Mouse (Mus musculus): Measurements from ENCODE around the gene Vmn1r142. TPM values are rescaled to one million over a fixed set of nuclear protein-coding genes. Genes with fewer than 3 reads are reported as not detected.

The Vmn1r142 gene
- polyA plus RNA-seq (2017; shearing (Covaris generic)), result not detected

DNA sequence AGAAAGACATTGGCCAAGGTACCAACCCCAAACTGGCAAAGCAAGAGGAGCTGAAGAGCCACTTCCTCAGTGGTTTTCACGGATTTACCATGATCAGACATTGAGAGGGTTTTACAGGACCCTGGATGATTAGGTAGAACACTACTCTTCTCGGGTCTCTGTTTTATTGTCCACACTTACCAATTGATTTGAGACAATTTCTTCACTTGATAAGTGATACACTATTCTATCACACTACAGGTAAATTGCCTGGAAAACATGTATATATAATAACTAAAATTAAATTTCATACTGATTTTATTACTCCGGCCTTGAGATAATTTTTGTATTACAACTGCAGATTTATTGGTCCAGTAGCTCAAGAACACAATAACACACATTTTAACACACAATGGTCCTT, at the start of gene Vmn1r142:
Vmn1r142 (minus strand) TSS at position 101 of the 400 bp plus-strand sequence.

DNA sequence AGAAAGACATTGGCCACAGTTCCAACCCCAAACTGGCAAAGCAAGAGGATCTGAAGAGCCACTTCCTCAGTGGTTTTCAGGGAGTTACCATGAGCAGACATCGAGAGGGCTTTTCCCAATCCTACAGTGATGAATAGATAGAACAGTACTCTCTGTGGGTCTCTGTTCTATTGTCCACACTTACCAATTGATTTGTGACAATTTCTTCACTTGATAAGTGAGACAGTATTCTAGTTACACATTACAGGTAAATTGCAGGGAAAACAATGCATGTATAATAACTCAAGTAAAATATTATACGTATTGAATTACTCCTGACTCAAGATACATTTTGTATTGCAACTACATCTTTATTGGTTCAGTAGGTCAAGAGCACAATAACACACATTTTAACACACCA, 37.3 kb upstream of the Vmn1r142 start, which contains the start of gene Gm8653:
Gm8653 (minus strand) TSS at position 101 of the 400 bp plus-strand sequence.

DNA sequence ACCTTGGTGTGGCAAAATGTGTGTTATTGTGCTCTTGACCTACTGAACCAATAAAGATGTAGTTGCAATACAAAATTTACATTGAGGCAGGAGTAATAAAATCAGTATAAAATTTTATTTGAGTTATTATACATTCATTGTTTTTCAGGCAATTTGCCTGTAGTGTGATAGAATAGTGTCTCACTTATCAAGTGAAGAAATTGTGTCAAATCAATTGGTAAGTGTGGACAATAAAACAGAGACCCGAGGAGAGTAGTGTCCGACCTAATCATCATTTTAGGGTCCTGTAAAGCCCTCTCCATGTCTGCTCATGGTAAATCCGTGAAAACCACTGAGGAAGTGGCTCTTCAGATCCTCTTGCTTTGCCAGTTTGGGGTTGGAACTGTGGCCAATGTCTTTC, 25.2 kb upstream of the Vmn1r142 start, which contains the start of gene Vmn1r143:
Vmn1r143 (plus strand) TSS at position 301 of the 400 bp plus-strand sequence.

DNA sequence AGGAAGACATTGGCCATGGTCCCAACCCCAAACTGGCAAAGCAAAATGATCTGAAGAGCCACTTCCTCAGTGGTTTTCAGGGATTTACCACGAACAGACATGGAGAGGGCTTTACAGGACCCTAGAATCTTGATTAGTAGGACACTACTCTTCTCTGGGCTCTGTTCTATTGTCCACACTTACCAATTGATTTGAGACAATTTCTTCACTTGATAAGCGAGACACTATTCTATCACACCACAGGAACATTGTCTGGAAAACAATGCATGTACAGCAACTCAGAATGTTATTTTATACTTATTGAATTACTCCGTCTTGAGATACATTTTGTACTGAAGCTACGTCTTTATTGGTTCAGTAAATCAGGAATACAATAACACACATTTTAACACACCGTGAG, 29.2 kb downstream of the Vmn1r142 start, which contains the start of gene Gm10666:
Gm10666 (minus strand) TSS at position 101 of the 400 bp plus-strand sequence.

DNA sequence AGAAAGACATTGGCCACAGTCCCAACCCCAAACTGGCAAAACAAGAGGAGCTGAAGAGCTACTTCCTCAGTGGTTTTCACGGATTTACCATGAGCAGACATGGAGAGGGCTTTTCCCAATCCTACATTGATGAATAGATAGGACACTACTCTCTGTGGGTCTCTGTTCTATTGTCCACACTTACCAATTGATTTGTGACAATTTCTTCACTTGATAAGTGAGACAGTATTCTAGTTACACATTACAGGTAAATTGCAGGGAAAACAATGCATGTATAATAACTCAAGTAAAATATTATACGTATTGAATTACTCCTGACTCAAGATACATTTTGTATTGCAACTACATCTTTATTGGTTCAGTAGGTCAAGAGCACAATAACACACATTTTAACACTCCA, 45.7 kb downstream of the Vmn1r142 start, which contains the start of gene Gm16451:
Gm16451 (minus strand) TSS at position 101 of the 400 bp plus-strand sequence.

Other genes with a start within 250 kb of the Vmn1r142 start
- 1 to 10 TPM in 1 of 2 experiments, under 1 TPM in 1; 0.11 to 1.3 TPM for gene Gm5891, start 242.7 kb downstream of the Vmn1r142 start, polyA plus RNA-seq (2017; shearing (Covaris generic))
- gene Vmn1r137, start 169.4 kb downstream of the Vmn1r142 start, polyA plus RNA-seq (2017; shearing (Covaris generic)), result under 1 TPM in 1 of 2 experiments, not detected in 1; 0.32 TPM
- gene Vmn1r138, start 135.1 kb downstream of the Vmn1r142 start, polyA plus RNA-seq (2017; shearing (Covaris generic)), result under 1 TPM in 1 of 2 experiments, not detected in 1; 0.34 TPM
- gene Gm6176, start 107.7 kb downstream of the Vmn1r142 start, polyA plus RNA-seq (2017; shearing (Covaris generic)), result not detected
- under 1 TPM; 0.23 to 0.50 TPM for gene Vmn1r139, start 95.0 kb downstream of the Vmn1r142 start, polyA plus RNA-seq (2017; shearing (Covaris generic))
- not detected for gene Gm16451, start 45.8 kb downstream of the Vmn1r142 start, polyA plus RNA-seq (2017; shearing (Covaris generic))
- gene Gm10666, start 29.3 kb downstream of the Vmn1r142 start, polyA plus RNA-seq (2017; shearing (Covaris generic)), result not detected
- 1 to 10 TPM in 1 of 2 experiments, not detected in 1; 2.6 TPM for gene Vmn1r143, start 25.3 kb upstream of the Vmn1r142 start, polyA plus RNA-seq (2017; shearing (Covaris generic))
- gene Gm8653, start 37.2 kb upstream of the Vmn1r142 start, polyA plus RNA-seq (2017; shearing (Covaris generic)), result under 1 TPM in 1 of 2 experiments, not detected in 1; 0.18 TPM
- not detected for gene Gm8453, start 65.4 kb upstream of the Vmn1r142 start, polyA plus RNA-seq (2017; shearing (Covaris generic))
- not detected for gene Gm4187, start 165.7 kb upstream of the Vmn1r142 start, polyA plus RNA-seq (2017; shearing (Covaris generic))
- not detected for gene Gm8660, start 207.0 kb upstream of the Vmn1r142 start, polyA plus RNA-seq (2017; shearing (Covaris generic))
- not detected for gene Vmn1r148, start 249.5 kb upstream of the Vmn1r142 start, polyA plus RNA-seq (2017; shearing (Covaris generic))

Data from inflammation-experienced regulatory T-cells (primary cell).